Mouse (Mus musculus) liver, embryonic 12.5 days (tissue): ENCODE results near the gene Pds5b. TPM values are rescaled to one million over a fixed set of nuclear protein-coding genes. Genes with fewer than 3 reads are reported as not detected.
"Not testable (repeated sequence)": the region's sequence is repeated elsewhere in the genome, so short reads cannot be mapped to it uniquely, and the experiment has no call there.

ENCODE experiments used
- ATAC-seq: fragments of 200-750 bp; cut with Nextera tagmentation; 2 replicates; pipeline ENCODE4 v1.8.0; 2017; ENCODE audit warnings: moderate number of reproducible peaks, mild to moderate bottlenecking, moderate library complexity
- H3K27ac ChIP-seq: fragments of 300-500 bp; sonication (generic); 2 replicates; pipeline ENCODE4 v1.5.1; 2016; ENCODE audit warnings: mild to moderate bottlenecking
- H3K27me3 ChIP-seq: fragments of 300-500 bp; sonication (generic); replicated peaks from 2 replicates; pipeline ENCODE4 v1.6.1; 2016; ENCODE audit warnings: mild to moderate bottlenecking, moderate library complexity
- H3K36me3 ChIP-seq: fragments of 300-500 bp; sonication (generic); 2 replicates; pipeline ENCODE4 v1.6.1; 2016; ENCODE audit warnings: mild to moderate bottlenecking, moderate library complexity
- H3K4me1 ChIP-seq: fragments of 300-500 bp; sonication (generic); 2 replicates; pipeline ENCODE4 v1.6.1; 2016
- H3K4me2 ChIP-seq: fragments of 300-500 bp; sonication (generic); 2 replicates; pipeline ENCODE4 v1.6.1; 2016; ENCODE audit warnings: mild to moderate bottlenecking, moderate library complexity
- H3K4me3 ChIP-seq: fragments of 300-500 bp; sonication (generic); 2 replicates; pipeline ENCODE4 v1.5.1; 2016; ENCODE audit warnings: mild to moderate bottlenecking, moderate library complexity
- H3K9ac ChIP-seq: fragments of 300-500 bp; sonication (generic); 2 replicates; pipeline ENCODE4 v1.6.1; 2016; ENCODE audit warnings: mild to moderate bottlenecking, moderate library complexity
- H3K9me3 ChIP-seq: fragments of 300-500 bp; sonication (generic); replicated peaks from 2 replicates; pipeline ENCODE4 v1.6.1; 2016; ENCODE audit warnings: mild to moderate bottlenecking, moderate library complexity
- WGBS: fragments of 180-500 bp; shearing (Covaris S2); methylation state at CpG from one replicate; pipeline ENCODE4 v1.1.7; 2016; ENCODE audit not compliant: insufficient replicate concordance; 5-methylcytosine and 5-hydroxymethylcytosine counted together
- polyA plus RNA-seq: library from polyadenylated mRNA; unstranded; fragments of >200 nt; fragmentation: Nextera tagmentation; extraction: Ambion mirVana; gene quantifications from 2 replicates; pipeline ENCODE4 v1.2.1, GENCODE M21; 2016

Gene Pds5b
- polyA plus RNA-seq, 1 experiment from 2014 or later = 16.4 TPM

- Histone ChIP-seq H3K4me2 (peak overlapping the region; percentile 84), H3K36me3 (peaks cover 30% of the 10 kb centered on the region), H3K4me3 (peak overlapping the region; percentile 94), H3K9me3 (no peaks in the 10 kb centered on the region), H3K9ac (peak overlapping the region; percentile 92), H3K27me3 (no peaks in the 10 kb centered on the region; the same call in 1 of the 2 replicates), H3K27ac (peak overlapping the region; percentile 95), H3K4me1 (peaks cover 32% of the 10 kb centered on the region)
- WGBS = under 1% methylated on average over 10 of the region's 10 CpGs
- no peak for ATAC-seq
These were observed 8.8 kb upstream of the Pds5b start for GRCm38 (mm10) chr5:150664794-150665131.

- WGBS = 0% methylated on average over 52 of the region's 52 CpGs
- H3K4me3 ChIP-seq = peak overlapping the region; percentile 94
These were observed 8.2 kb upstream of the Pds5b start for GRCm38 (mm10) chr5:150665132-150665954.

DNA sequence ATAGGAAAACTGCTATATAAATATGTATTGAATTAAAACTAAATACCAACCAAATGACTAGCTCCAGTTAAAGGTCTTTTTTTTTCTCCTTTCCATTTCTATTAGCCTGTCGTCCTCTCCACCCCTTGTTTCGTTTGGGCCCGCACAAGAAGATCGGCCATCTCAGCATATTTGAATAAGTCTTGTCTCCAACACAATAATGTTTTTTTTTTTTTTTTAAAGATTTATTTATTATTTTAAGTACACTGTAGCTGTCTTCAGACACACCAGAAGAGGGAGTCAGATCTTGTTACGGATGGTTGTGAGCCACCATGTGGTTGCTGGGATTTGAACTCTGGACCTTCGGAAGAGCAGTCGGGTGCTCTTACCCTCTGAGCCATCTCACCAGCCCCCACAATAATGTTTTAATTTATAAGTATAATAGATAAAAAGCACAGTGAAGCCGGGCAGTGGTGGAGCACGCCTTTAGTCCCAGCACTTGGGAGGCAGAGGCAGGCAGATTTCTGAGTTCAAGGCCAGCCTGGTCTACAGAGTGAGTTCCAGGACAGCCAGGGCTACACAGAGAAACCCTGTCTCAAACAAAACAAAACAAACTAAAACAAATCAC lies 7.3 kb upstream of the Pds5b start, which contains the start of gene N4bp2l2:
TSS of gene N4bp2l2 (minus strand) at position 51 of the 607 bp plus-strand sequence.
- peak within 1 kb of the TSS; percentile 95 for H3K27ac ChIP-seq
- 85% methylated on average over 9 of the region's 9 CpGs for WGBS
- H3K27me3 ChIP-seq = not testable (repeated sequence)

More at GRCm38 (mm10) chr5:150665132-150665954, 8.2 kb upstream of the Pds5b start:
- Histone ChIP-seq H3K27ac (peak overlapping the region; percentile 95), H3K27me3 (no peaks in the 10 kb centered on the region; the same call in 1 of the 2 replicates), H3K4me1 (peaks cover 30% of the 10 kb centered on the region), H3K9me3 (no peaks in the 10 kb centered on the region), H3K36me3 (peaks cover 27% of the 10 kb centered on the region), H3K9ac (peak overlapping the region; percentile 92), H3K4me2 (peak overlapping the region; percentile 84)
- ATAC-seq = peak; percentile 98

DNA sequence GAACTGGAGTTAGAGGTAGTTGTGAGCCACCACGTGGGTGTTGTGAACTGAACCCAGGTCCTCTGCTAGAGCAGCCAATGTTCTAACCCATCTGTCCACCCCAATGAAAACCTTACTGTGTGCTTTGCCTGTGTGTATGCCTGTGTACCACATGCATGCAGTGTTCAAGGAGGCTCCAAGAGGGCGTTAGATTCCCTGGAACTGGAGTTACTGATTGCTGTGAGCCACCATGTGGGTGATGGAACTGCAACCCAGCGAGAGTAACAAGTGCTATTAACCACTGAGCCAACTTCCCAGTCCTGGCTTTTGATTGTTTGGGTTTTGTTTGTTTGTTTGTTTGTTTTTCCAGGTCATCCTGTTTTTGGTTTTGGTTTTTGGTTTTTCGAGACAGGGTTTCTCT lies 4.8 kb upstream of the Pds5b start:
- Histone ChIP-seq H3K4me2 (no peak overlapping the region), H3K27me3 (no peaks in the 10 kb centered on the region; the same call in 1 of the 2 replicates), H3K27ac (no peak overlapping the region), H3K9ac (no peak overlapping the region), H3K36me3 (no peaks in the 10 kb centered on the region), H3K4me1 (peaks cover 15% of the 10 kb centered on the region), H3K4me3 (no peak overlapping the region), H3K9me3 (no peaks in the 10 kb centered on the region)
- 55% methylated on average over 4 of the region's 4 CpGs for WGBS
- no peak for ATAC-seq

More for the DNA sequence above, 7.3 kb upstream of the Pds5b start, which contains the start of gene N4bp2l2:
- peak within 1 kb of the TSS; percentile 92 for H3K9ac ChIP-seq
- not testable (repeated sequence) for ATAC-seq, H3K9me3 ChIP-seq
- H3K4me1 ChIP-seq = peaks cover 23% of the 10 kb centered on the region
- H3K36me3 ChIP-seq = peaks cover 18% of the 10 kb centered on the region
- peak within 1 kb of the TSS; percentile 94 for H3K4me3 ChIP-seq
- H3K4me2 ChIP-seq = peak within 1 kb of the TSS; percentile 84

- H3K27ac ChIP-seq = no peak overlapping the region
- no peak overlapping the region for H3K4me2 ChIP-seq
- H3K9ac ChIP-seq = no peak overlapping the region
- 81% methylated on average over 7 of the region's 7 CpGs for WGBS
- H3K4me1 ChIP-seq = peaks cover 37% of the 10 kb centered on the region
- H3K36me3 ChIP-seq = no peaks in the 10 kb centered on the region
- H3K9me3 ChIP-seq = no peaks in the 10 kb centered on the region
- no peak overlapping the region for H3K4me3 ChIP-seq
- no peaks in the 10 kb centered on the region; the same call in 1 of the 2 replicates for H3K27me3 ChIP-seq
- ATAC-seq = no peak
These were observed 1.2 kb upstream of the Pds5b start for GRCm38 (mm10) chr5:150672343-150672742.

GRCm38 (mm10) chr5:150673880-150674621 lies 512 bp downstream of the Pds5b start:
- under 1% methylated on average over 75 of the region's 91 CpGs for WGBS
- H3K27me3 ChIP-seq = no peaks in the 10 kb centered on the region; the same call in 1 of the 2 replicates
- H3K9me3 ChIP-seq = no peaks in the 10 kb centered on the region
- peak overlapping the region; percentile 97 for H3K9ac ChIP-seq
- peak overlapping the region; percentile 91 for H3K27ac ChIP-seq
- H3K4me1 ChIP-seq = peaks cover 41% of the 10 kb centered on the region
- no peaks in the 10 kb centered on the region for H3K36me3 ChIP-seq
- H3K4me3 ChIP-seq = peak overlapping the region; percentile 96
- ATAC-seq = peak; percentile 31
- peak overlapping the region; percentile 85 for H3K4me2 ChIP-seq

DNA sequence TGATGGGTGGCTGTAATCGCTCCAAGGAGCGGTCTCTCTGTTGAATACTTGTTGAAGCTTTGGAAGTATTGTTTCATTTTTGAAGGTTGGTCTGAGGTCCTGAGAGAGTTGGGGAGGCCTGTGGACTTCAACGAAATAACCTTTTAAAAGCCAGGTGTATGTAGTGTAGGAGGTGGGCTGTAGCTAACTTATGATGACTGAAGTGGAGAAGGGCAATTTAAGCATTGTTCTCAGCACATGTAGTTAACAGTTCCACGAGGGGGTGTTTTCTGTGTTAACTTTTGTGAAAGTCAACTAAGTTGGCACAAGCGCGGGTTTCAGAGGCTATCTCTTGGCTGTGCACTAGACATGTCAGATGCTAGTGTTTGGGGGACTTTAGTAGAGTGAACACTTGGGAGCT lies 1.3 kb downstream of the Pds5b start:
- no peak overlapping the region for H3K27ac ChIP-seq
- H3K4me3 ChIP-seq = peak overlapping the region; percentile 96
- WGBS = 33% methylated on average over 6 of the region's 6 CpGs
- ATAC-seq = no peak
- peak overlapping the region; percentile 85 for H3K4me2 ChIP-seq
- H3K36me3 ChIP-seq = no peaks in the 10 kb centered on the region
- peak overlapping the region; percentile 97 for H3K9ac ChIP-seq
- H3K9me3 ChIP-seq = no peaks in the 10 kb centered on the region
- H3K27me3 ChIP-seq = no peaks in the 10 kb centered on the region
- H3K4me1 ChIP-seq = peaks cover 49% of the 10 kb centered on the region

GRCm38 (mm10) chr5:150682862-150683261 lies 9.3 kb downstream of the Pds5b start:
- not testable (repeated sequence) for H3K36me3 ChIP-seq, H3K27ac ChIP-seq, H3K4me2 ChIP-seq, H3K4me3 ChIP-seq, H3K27me3 ChIP-seq, H3K9ac ChIP-seq, H3K9me3 ChIP-seq, ATAC-seq
- WGBS = 81% methylated on average over 6 of the region's 6 CpGs
- H3K4me1 ChIP-seq = peaks cover 17% of the 10 kb centered on the region

- Histone ChIP-seq H3K27ac (no peak overlapping the region), H3K4me2 (no peak overlapping the region)
These were observed 17.1 kb downstream of the Pds5b start for GRCm38 (mm10) chr5:150690685-150691084.

DNA sequence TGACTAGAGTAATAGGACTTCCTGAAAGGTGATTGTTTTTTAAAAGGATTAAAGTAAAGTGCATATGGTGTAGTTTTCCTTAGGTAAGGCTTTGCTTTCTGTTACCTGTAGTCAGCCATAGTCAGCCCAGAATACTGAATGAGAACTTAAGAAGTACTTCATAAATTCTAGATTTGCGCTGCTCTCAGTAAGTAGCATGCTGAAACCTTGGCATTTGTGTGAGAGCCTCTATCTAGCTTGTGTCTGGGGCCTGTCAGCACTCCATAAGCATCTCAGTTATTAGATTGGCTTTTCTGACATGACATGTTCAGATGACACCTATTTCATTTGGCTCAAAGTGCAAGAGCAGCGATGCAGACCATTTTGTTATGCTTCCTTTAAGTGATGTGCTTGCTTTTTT lies 19.7 kb downstream of the Pds5b start:
- Histone ChIP-seq H3K36me3 (peaks cover 11% of the 10 kb centered on the region), H3K4me1 (peaks cover 5% of the 10 kb centered on the region; the same call in 1 of the 2 replicates), H3K9ac (no peak overlapping the region), H3K4me2 (no peak overlapping the region), H3K9me3 (no peaks in the 10 kb centered on the region), H3K27me3 (no peaks in the 10 kb centered on the region), H3K4me3 (no peak overlapping the region), H3K27ac (no peak overlapping the region)
- ATAC-seq = no peak
- 90% methylated on average over 2 of the region's 2 CpGs for WGBS

More at GRCm38 (mm10) chr5:150690685-150691084, 17.1 kb downstream of the Pds5b start:
- no peak overlapping the region for H3K9ac ChIP-seq
- no peak for ATAC-seq
- no peak overlapping the region for H3K4me3 ChIP-seq
- H3K36me3 ChIP-seq = peaks cover 7% of the 10 kb centered on the region
- no peaks in the 10 kb centered on the region for H3K27me3 ChIP-seq
- peaks cover 5% of the 10 kb centered on the region; the same call in 1 of the 2 replicates for H3K4me1 ChIP-seq
- H3K9me3 ChIP-seq = no peaks in the 10 kb centered on the region

DNA sequence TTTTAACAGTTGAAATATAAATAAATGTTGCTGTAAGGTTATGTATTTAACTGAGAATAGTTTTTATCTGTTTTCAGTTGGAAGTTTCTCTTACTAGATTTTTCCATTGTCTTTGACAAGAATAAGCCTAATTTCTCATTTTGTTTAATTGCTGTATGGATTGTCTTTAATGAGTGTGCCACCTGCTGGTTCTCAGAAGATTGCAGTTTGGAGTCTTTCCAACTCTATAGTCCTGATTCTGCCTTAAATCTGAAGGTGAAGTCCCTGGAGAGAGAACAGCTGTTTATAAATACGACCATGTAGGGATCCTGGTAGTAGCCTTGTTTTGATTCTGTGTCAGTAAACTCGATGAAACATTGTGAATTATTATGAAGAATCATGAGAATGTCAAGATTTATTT lies 29.2 kb downstream of the Pds5b start:
- Histone ChIP-seq H3K27me3 (no peaks in the 10 kb centered on the region), H3K4me2 (no peak overlapping the region), H3K9me3 (no peaks in the 10 kb centered on the region), H3K4me1 (peaks cover 27% of the 10 kb centered on the region), H3K9ac (no peak overlapping the region), H3K27ac (no peak overlapping the region), H3K4me3 (no peak overlapping the region), H3K36me3 (no peaks in the 10 kb centered on the region)
- 48% methylated on average over 2 of the region's 2 CpGs for WGBS
- no peak for ATAC-seq
